Mouse (Mus musculus): Measurements from ENCODE around the gene Stat6. TPM values are rescaled to one million over a fixed set of nuclear protein-coding genes. Genes with fewer than 3 reads are reported as not detected.

The Stat6 gene
- polyA plus RNA-seq, 1 experiment from 2014 or later, result 37.1 TPM

DNA sequence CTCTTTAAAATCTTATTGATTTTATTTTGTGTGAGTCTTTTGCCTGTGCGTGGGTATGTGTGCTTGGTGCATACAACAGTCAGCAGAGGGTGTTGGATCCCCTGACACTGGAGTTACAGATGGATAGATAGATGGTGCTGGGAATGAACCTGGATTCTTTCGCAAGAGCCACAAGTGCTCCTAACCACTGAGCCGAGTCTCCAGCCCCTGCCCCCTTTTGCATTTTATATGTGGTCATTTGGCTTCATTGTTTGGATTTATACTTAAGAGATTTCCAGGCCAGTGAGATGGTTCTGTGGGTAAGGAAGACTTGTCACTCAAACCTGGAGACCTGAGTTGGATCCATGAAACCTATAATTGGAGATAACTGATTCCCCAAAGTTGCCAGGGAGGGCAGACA is 37.1 kb downstream of the Stat6 start:
- no peaks in the 10 kb centered on the region for H3K9me3 ChIP-seq
- no peak overlapping the region for H3K9ac ChIP-seq
- H3K27ac ChIP-seq, result no peak overlapping the region
- H3K36me3 ChIP-seq, result no peaks in the 10 kb centered on the region
- H3K4me1 ChIP-seq, result peaks cover 6% of the 10 kb centered on the region; the same call in 1 of the 2 replicates
- no peaks in the 10 kb centered on the region for H3K27me3 ChIP-seq (replicated peaks)
- WGBS, result 87% methylated on average over 3 of the region's 3 CpGs
- ATAC-seq (ENCODE audit: insufficient read depth, low FRiP score, low read depth), result no peak
- H3K4me2 ChIP-seq, result no peak overlapping the region
- no peak overlapping the region for H3K4me3 ChIP-seq (replicated peaks)

GRCm38 (mm10) chr10:127682886-127683285 is 40.1 kb downstream of the Stat6 start:
- Histone ChIP-seq H3K27ac (no peak overlapping the region), H3K9me3 (no peaks in the 10 kb centered on the region), H3K27me3 (replicated peaks) (no peaks in the 10 kb centered on the region), H3K4me1 (no peaks in the 10 kb centered on the region), H3K9ac (no peak overlapping the region), H3K36me3 (no peaks in the 10 kb centered on the region), H3K4me3 (replicated peaks) (no peak overlapping the region), H3K4me2 (no peak overlapping the region)
- 81% methylated on average over 6 of the region's 6 CpGs for WGBS
- ATAC-seq (ENCODE audit: insufficient read depth, low FRiP score, low read depth), result no peak

- WGBS, result 18% methylated on average over 1 of the region's 1 CpGs
- peaks cover 26% of the 10 kb centered on the region for H3K36me3 ChIP-seq
Measured at GRCm38 (mm10) chr10:127691053-127691452, 48.3 kb downstream of the Stat6 start.

DNA sequence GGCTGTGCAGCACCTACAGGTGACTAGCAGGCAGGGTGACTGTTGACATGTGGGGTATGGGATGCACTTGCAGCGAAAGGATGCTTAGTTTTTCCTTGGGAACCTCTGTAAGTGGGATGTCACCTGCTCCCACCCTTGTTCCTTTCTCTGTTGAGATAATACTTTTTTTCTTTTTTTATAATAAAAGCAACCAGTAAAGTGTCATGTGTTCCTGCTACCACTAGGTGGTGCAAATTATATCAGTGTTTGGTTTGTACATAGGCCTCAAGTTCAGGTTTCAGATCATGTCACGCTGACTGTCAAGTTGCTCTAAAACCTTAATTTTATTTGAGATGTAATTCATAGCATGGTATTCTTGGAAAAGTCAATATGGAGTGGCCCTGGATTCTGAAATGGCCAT is 51.9 kb downstream of the Stat6 start:
- peaks cover 25% of the 10 kb centered on the region for H3K36me3 ChIP-seq

More at GRCm38 (mm10) chr10:127691053-127691452, 48.3 kb downstream of the Stat6 start:
- no peaks in the 10 kb centered on the region for H3K27me3 ChIP-seq (replicated peaks)
- no peaks in the 10 kb centered on the region for H3K9me3 ChIP-seq
- no peak for ATAC-seq (ENCODE audit: insufficient read depth, low FRiP score, low read depth)
- no peak overlapping the region for H3K4me2 ChIP-seq
- no peak overlapping the region for H3K9ac ChIP-seq
- no peak overlapping the region for H3K27ac ChIP-seq
- H3K4me3 ChIP-seq (replicated peaks), result no peak overlapping the region
- no peaks in the 10 kb centered on the region for H3K4me1 ChIP-seq

GRCm38 (mm10) chr10:127695775-127696174 is 53.0 kb downstream of the Stat6 start:
- WGBS, result 91% methylated on average over 7 of the region's 7 CpGs
- Histone ChIP-seq H3K9me3 (no peaks in the 10 kb centered on the region), H3K4me1 (no peaks in the 10 kb centered on the region), H3K4me3 (replicated peaks) (no peak overlapping the region), H3K4me2 (no peak overlapping the region), H3K9ac (no peak overlapping the region), H3K36me3 (peaks cover 24% of the 10 kb centered on the region), H3K27ac (no peak overlapping the region), H3K27me3 (replicated peaks) (no peaks in the 10 kb centered on the region)
- no peak for ATAC-seq (ENCODE audit: insufficient read depth, low FRiP score, low read depth)

More for the DNA sequence above, 51.9 kb downstream of the Stat6 start:
- ATAC-seq (ENCODE audit: insufficient read depth, low FRiP score, low read depth), result peak; percentile 22; the same call in 1 of the 2 replicates
- H3K4me3 ChIP-seq (replicated peaks), result no peak overlapping the region
- H3K4me1 ChIP-seq, result no peaks in the 10 kb centered on the region
- H3K27me3 ChIP-seq (replicated peaks), result no peaks in the 10 kb centered on the region
- WGBS, result 44% methylated on average over 2 of the region's 2 CpGs
- no peak overlapping the region for H3K4me2 ChIP-seq
- no peak overlapping the region for H3K9ac ChIP-seq
- no peaks in the 10 kb centered on the region for H3K9me3 ChIP-seq
- no peak overlapping the region for H3K27ac ChIP-seq

- Histone ChIP-seq H3K4me3 (replicated peaks) (no peak overlapping the region), H3K27me3 (replicated peaks) (no peaks in the 10 kb centered on the region), H3K9me3 (no peaks in the 10 kb centered on the region), H3K36me3 (peaks cover 13% of the 10 kb centered on the region; the same call in 1 of the 2 replicates), H3K4me1 (no peaks in the 10 kb centered on the region), H3K27ac (no peak overlapping the region), H3K9ac (no peak overlapping the region), H3K4me2 (no peak overlapping the region)
- 92% methylated on average over 7 of the region's 7 CpGs for WGBS
- no peak for ATAC-seq (ENCODE audit: insufficient read depth, low FRiP score, low read depth)
Measured at GRCm38 (mm10) chr10:127698966-127699365, 56.2 kb downstream of the Stat6 start.

GRCm38 (mm10) chr10:127703299-127703698 is 60.5 kb downstream of the Stat6 start:
- H3K4me3 ChIP-seq (replicated peaks), result peak overlapping the region; percentile 9; the same call in 1 of the 2 replicates
- ATAC-seq (ENCODE audit: insufficient read depth, low FRiP score, low read depth), result no peak

GRCm38 (mm10) chr10:127704293-127704692 is 61.5 kb downstream of the Stat6 start:
- no peaks in the 10 kb centered on the region for H3K9me3 ChIP-seq
- 0 out of 2 replicates have a peak, but pooled peaks cover 3% of the 10 kb centered on the region for H3K4me1 ChIP-seq
- H3K4me3 ChIP-seq (replicated peaks), result peak overlapping the region; percentile 9; the same call in 1 of the 2 replicates
- no peak overlapping the region for H3K9ac ChIP-seq
- H3K36me3 ChIP-seq, result no peaks in the 10 kb centered on the region
- peak overlapping the region; percentile 29; the same call in 1 of the 2 replicates for H3K4me2 ChIP-seq
- WGBS, result 35% methylated on average over 2 of the region's 2 CpGs
- no peaks in the 10 kb centered on the region for H3K27me3 ChIP-seq (replicated peaks)
- H3K27ac ChIP-seq, result peak overlapping the region; percentile 44; the same call in 1 of the 2 replicates
- peak; percentile 74 for ATAC-seq (ENCODE audit: insufficient read depth, low FRiP score, low read depth)

More at GRCm38 (mm10) chr10:127703299-127703698, 60.5 kb downstream of the Stat6 start:
- no peak overlapping the region for H3K9ac ChIP-seq
- H3K9me3 ChIP-seq, result no peaks in the 10 kb centered on the region
- no peaks in the 10 kb centered on the region for H3K27me3 ChIP-seq (replicated peaks)
- 30% methylated on average over 4 of the region's 4 CpGs for WGBS
- no peaks in the 10 kb centered on the region for H3K36me3 ChIP-seq
- no peak overlapping the region for H3K27ac ChIP-seq
- no peak overlapping the region; the same call in 1 of the 2 replicates for H3K4me2 ChIP-seq
- 0 out of 2 replicates have a peak, but pooled peaks cover 3% of the 10 kb centered on the region for H3K4me1 ChIP-seq

DNA sequence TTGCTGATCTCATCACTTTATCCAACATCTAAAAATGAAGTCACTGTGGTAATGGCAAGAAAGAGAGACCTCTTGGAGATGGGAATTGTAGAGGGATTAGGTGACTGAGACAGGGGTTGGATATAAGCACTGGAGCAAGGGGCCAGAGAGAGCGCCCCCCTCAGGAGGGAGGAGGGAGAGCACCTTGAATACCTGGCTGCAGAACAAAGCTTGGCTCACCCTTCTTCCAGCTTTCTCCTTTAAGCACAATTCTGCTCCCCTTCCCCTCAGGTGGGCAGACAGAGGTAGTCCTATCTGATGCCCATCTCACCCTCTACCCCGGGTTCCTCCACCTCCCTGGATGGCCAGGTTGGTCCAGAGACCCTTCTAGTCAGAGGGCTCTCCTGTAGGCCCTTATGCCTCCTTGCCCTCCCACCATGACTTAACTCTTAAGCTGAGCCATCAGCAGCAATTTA is 62.0 kb downstream of the Stat6 start, which contains the start of gene Myo1a:
Gene Myo1a, plus strand, starts transcription at position 405 of the 455 bp plus-strand sequence.
- Histone ChIP-seq H3K4me2 (peak within 1 kb of the TSS; percentile 29; the same call in 1 of the 2 replicates), H3K4me1 (0 out of 2 replicates have a peak, but pooled peaks cover 3% of the 10 kb centered on the region), H3K36me3 (no peaks in the 10 kb centered on the region), H3K9ac (no peak within 1 kb of the TSS), H3K4me3 (replicated peaks) (peak within 1 kb of the TSS; percentile 9; the same call in 1 of the 2 replicates), H3K27me3 (replicated peaks) (no peaks in the 10 kb centered on the region), H3K27ac (peak within 1 kb of the TSS; percentile 44; the same call in 1 of the 2 replicates), H3K9me3 (no peaks in the 10 kb centered on the region)
- ATAC-seq (ENCODE audit: insufficient read depth, low FRiP score, low read depth), result no peak
- 55% methylated on average over 2 of the region's 2 CpGs for whole genome bisulfite sequencing

DNA sequence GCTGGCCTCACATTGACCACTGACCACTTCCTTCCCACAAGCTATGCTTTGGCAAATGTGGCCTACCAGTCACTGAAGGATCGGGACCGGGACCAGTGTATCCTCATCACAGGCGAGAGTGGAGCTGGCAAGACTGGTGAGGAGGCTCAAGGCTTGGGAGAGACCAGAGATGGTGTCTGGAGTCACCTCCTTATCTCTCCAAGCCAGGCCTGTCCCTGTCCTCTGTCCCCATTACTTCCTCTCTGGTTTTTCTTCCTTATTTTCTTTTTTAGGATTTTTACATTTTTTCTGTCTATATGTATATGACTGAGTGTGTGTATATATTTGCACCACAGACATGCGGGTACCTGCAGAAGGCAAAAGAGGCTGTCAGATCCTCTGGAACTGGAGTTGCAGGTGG is 63.0 kb downstream of the Stat6 start:
- no peak overlapping the region for H3K9ac ChIP-seq
- H3K27me3 ChIP-seq (replicated peaks), result no peaks in the 10 kb centered on the region
- H3K4me1 ChIP-seq, result 0 out of 2 replicates have a peak, but pooled peaks cover 3% of the 10 kb centered on the region
- H3K9me3 ChIP-seq, result no peaks in the 10 kb centered on the region
- H3K27ac ChIP-seq, result no peak overlapping the region
- no peaks in the 10 kb centered on the region for H3K36me3 ChIP-seq
- no peak overlapping the region for H3K4me3 ChIP-seq (replicated peaks)
- 87% methylated on average over 4 of the region's 4 CpGs for WGBS
- no peak overlapping the region for H3K4me2 ChIP-seq
- ATAC-seq (ENCODE audit: insufficient read depth, low FRiP score, low read depth), result no peak

DNA sequence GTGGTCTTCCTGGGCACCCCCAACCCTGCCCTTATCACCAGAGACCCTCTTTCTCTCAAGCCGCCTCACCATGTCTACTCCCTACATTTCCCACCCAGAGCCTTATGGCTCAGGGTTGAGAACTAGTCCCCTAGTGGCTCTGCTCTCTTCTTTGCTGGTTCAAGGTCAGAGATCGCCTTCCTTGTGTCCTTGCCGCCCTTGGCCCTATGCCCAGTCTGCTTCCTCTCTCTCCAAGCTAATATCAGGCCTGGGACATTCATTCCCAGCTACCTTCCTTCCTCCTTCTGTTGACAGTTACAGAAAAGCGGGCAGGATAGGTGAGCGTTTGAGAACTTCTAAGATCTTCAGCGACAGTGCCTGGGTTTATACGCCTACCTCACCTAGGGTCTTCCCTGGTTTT is 64.9 kb downstream of the Stat6 start:
- H3K27me3 ChIP-seq (replicated peaks), result no peaks in the 10 kb centered on the region
- ATAC-seq (ENCODE audit: insufficient read depth, low FRiP score, low read depth), result no peak
- H3K4me3 ChIP-seq (replicated peaks), result no peak overlapping the region
- H3K27ac ChIP-seq, result no peak overlapping the region
- no peak overlapping the region for H3K9ac ChIP-seq
- no peaks in the 10 kb centered on the region for H3K9me3 ChIP-seq
- H3K36me3 ChIP-seq, result no peaks in the 10 kb centered on the region
- no peak overlapping the region for H3K4me2 ChIP-seq
- WGBS, result 81% methylated on average over 7 of the region's 7 CpGs
- H3K4me1 ChIP-seq, result 0 out of 2 replicates have a peak, but pooled peaks cover 3% of the 10 kb centered on the region

GRCm38 (mm10) chr10:127708850-127709370 is 66.1 kb downstream of the Stat6 start:
- Histone ChIP-seq H3K36me3 (no peaks in the 10 kb centered on the region), H3K4me3 (replicated peaks) (no peak overlapping the region), H3K9ac (no peak overlapping the region), H3K4me1 (0 out of 2 replicates have a peak, but pooled peaks cover 3% of the 10 kb centered on the region), H3K9me3 (no peaks in the 10 kb centered on the region), H3K27me3 (replicated peaks) (no peaks in the 10 kb centered on the region), H3K4me2 (no peak overlapping the region), H3K27ac (no peak overlapping the region)
- WGBS, result 81% methylated on average over 3 of the region's 3 CpGs
- ATAC-seq (ENCODE audit: insufficient read depth, low FRiP score, low read depth), result no peak

All from stomach, embryonic 15.5 days (tissue).